13 mouse cellular contexts compared by ENCODE assay signal in the genomic region with DNA sequence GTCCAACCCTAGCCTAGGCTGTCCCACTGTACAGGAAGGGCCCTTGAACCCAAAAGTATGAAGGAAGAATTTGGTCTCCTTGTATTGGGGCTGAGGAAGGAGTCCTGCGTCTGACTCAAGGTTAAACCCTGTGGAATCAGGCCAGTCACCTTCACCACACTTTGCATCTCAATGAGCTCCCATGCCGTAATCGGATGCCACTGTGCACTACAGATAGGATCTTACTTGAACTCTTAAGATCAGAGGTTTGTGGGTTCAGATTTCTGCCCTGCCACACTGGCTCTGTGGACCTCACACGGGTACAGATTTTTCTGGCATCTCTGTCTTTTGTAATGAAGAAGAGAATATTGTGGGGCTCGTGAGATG.
"Had no signal": no experiment of that assay in that cellular context is flagged by ENCODE, and none has a peak within 500 bp of the region (broad histone marks: within the 10 kb centered on the region; RNA-seq: fewer than 3 reads in every experiment).

No protein-coding gene starts in this region.

- H3K36me3 ChIP-seq: kidney, embryonic 15.5 days; liver, embryonic 13.5 days; midbrain, embryonic 13.5 days had no signal

- DNase-seq: kidney, adult 8-10 months; kidney, postnatal 10 days; kidney, postnatal 36 days; layer of hippocampus, postnatal 36 days; liver, embryonic 13.5 days; lung, embryonic 14.5 days; thymus, adult 18-20 months; thymus, postnatal 14 days; thymus, postnatal 4 days had no signal

- H3K9me3 ChIP-seq: kidney, embryonic 15.5 days; liver, embryonic 13.5 days; midbrain, embryonic 13.5 days had no signal

- H3K27ac ChIP-seq: kidney, embryonic 15.5 days; liver, embryonic 13.5 days; macrophage; midbrain, embryonic 13.5 days had no signal

- H3K4me2 ChIP-seq: kidney, embryonic 15.5 days; liver, embryonic 13.5 days; lung, embryonic 14.5 days; midbrain, embryonic 13.5 days had no signal

- H3K9ac ChIP-seq: kidney, embryonic 15.5 days; liver, embryonic 13.5 days; lung, embryonic 14.5 days; midbrain, embryonic 13.5 days had no signal

- H3K4me3 ChIP-seq: kidney, embryonic 15.5 days; liver, embryonic 13.5 days; midbrain, embryonic 13.5 days had no signal

- ATAC-seq: lung, postnatal 0 days; midbrain, embryonic 13.5 days had no signal

- H3K27me3 ChIP-seq: kidney, embryonic 15.5 days; midbrain, embryonic 13.5 days had no signal
